Mouse (Mus musculus): ENCODE data around the gene Yars. TPM values are rescaled to one million over a fixed set of nuclear protein-coding genes. Genes with fewer than 3 reads are reported as not detected.

Gene Yars
- total RNA-seq, 2 experiments from 2014 or later, result 21.0 to 25.3 TPM

GRCm38 (mm10) chr4:129226441-129226963 lies 36.9 kb downstream of the Yars start:
- no peak for ATAC-seq (replicated peaks; ENCODE audit: low FRiP score, poor library complexity, severe bottlenecking)

- no peak for ATAC-seq (replicated peaks; ENCODE audit: low FRiP score, poor library complexity, severe bottlenecking)
These were observed 37.8 kb downstream of the Yars start for GRCm38 (mm10) chr4:129227170-129227984.

- no peak for ATAC-seq (replicated peaks; ENCODE audit: low FRiP score, poor library complexity, severe bottlenecking)
These were observed 38.4 kb downstream of the Yars start for GRCm38 (mm10) chr4:129227985-129228381.

GRCm38 (mm10) chr4:129230926-129231325 lies 41.4 kb downstream of the Yars start:
- no peak for ATAC-seq (replicated peaks; ENCODE audit: low FRiP score, poor library complexity, severe bottlenecking)

GRCm38 (mm10) chr4:129231594-129232450 lies 42.3 kb downstream of the Yars start:
- ATAC-seq (replicated peaks; ENCODE audit: low FRiP score, poor library complexity, severe bottlenecking), result no peak

GRCm38 (mm10) chr4:129232561-129233360 lies 43.2 kb downstream of the Yars start:
- ATAC-seq (replicated peaks; ENCODE audit: low FRiP score, poor library complexity, severe bottlenecking), result no peak

- ATAC-seq (replicated peaks; ENCODE audit: low FRiP score, poor library complexity, severe bottlenecking), result peak; percentile 55
These were observed 44.9 kb downstream of the Yars start for GRCm38 (mm10) chr4:129234488-129234887.

- no peak for ATAC-seq (replicated peaks; ENCODE audit: low FRiP score, poor library complexity, severe bottlenecking)
These were observed 45.6 kb downstream of the Yars start for GRCm38 (mm10) chr4:129235147-129235546.

GRCm38 (mm10) chr4:129236236-129236813 lies 46.8 kb downstream of the Yars start:
- no peak for ATAC-seq (replicated peaks; ENCODE audit: low FRiP score, poor library complexity, severe bottlenecking)

GRCm38 (mm10) chr4:129237843-129238441 lies 48.4 kb downstream of the Yars start:
- no peak for ATAC-seq (replicated peaks; ENCODE audit: low FRiP score, poor library complexity, severe bottlenecking)

GRCm38 (mm10) chr4:129238579-129239016 lies 49.0 kb downstream of the Yars start:
- no peak for ATAC-seq (replicated peaks; ENCODE audit: low FRiP score, poor library complexity, severe bottlenecking)

- ATAC-seq (replicated peaks; ENCODE audit: low FRiP score, poor library complexity, severe bottlenecking), result peak; percentile 77
These were observed 49.5 kb downstream of the Yars start for GRCm38 (mm10) chr4:129239075-129239474.

- no peak for ATAC-seq (replicated peaks; ENCODE audit: low FRiP score, poor library complexity, severe bottlenecking)
These were observed 52.3 kb downstream of the Yars start for GRCm38 (mm10) chr4:129241898-129242297.

GRCm38 (mm10) chr4:129242327-129242726 lies 52.8 kb downstream of the Yars start:
- no peak for ATAC-seq (replicated peaks; ENCODE audit: low FRiP score, poor library complexity, severe bottlenecking)

- no peak for ATAC-seq (replicated peaks; ENCODE audit: low FRiP score, poor library complexity, severe bottlenecking)
These were observed 53.2 kb downstream of the Yars start for GRCm38 (mm10) chr4:129242761-129243160.

- ATAC-seq (replicated peaks; ENCODE audit: low FRiP score, poor library complexity, severe bottlenecking), result no peak
These were observed 55.2 kb downstream of the Yars start for GRCm38 (mm10) chr4:129244802-129245201.

GRCm38 (mm10) chr4:129246360-129247301 lies 57.1 kb downstream of the Yars start:
- no peak for ATAC-seq (replicated peaks; ENCODE audit: low FRiP score, poor library complexity, severe bottlenecking)

Data from erythroid progenitor cell, adult 5-6 weeks (primary cell).